Mouse (Mus musculus) neural tube, embryonic 11.5 days (tissue): Measurements from ENCODE around the gene Zfp217. TPM values are rescaled to one million over a fixed set of nuclear protein-coding genes. Genes with fewer than 3 reads are reported as not detected.

Experiments used
- ATAC-seq: fragments of 200-750 bp; cut with Nextera tagmentation; 2 replicates; pipeline ENCODE4 v1.8.0; 2017; ENCODE audit warnings: moderate number of reproducible peaks, mild to moderate bottlenecking, moderate TSS enrichment, moderate library complexity; ENCODE audit not compliant: insufficient read depth, low FRiP score, low TSS enrichment
- DNase-seq: peaks from one replicate; pipeline ENCODE4 v3.0.0-alpha.2; 2015; ENCODE audit warnings: low spot score
- H3K27ac ChIP-seq: fragments of 300-500 bp; sonication (generic); 2 replicates; pipeline ENCODE4 v1.5.1; 2014; ENCODE audit warnings: low read depth, mild to moderate bottlenecking, low read length
- H3K27me3 ChIP-seq: fragments of 300-500 bp; sonication (generic); 2 replicates; pipeline ENCODE4 v1.6.1; 2014; ENCODE audit warnings: mild to moderate bottlenecking, low read length, mixed read lengths; ENCODE audit not compliant: control insufficient read depth, insufficient read depth
- H3K36me3 ChIP-seq: fragments of 300-500 bp; sonication (generic); 2 replicates; pipeline ENCODE4 v1.6.1; 2014; ENCODE audit warnings: mild to moderate bottlenecking, low read length, moderate library complexity, mixed read lengths; ENCODE audit not compliant: control insufficient read depth, insufficient read depth
- H3K4me1 ChIP-seq: fragments of 300-500 bp; sonication (generic); 2 replicates; pipeline ENCODE4 v1.6.1; 2014; ENCODE audit warnings: low read length, mixed read lengths; ENCODE audit not compliant: control insufficient read depth, insufficient read depth
- H3K4me2 ChIP-seq: fragments of 300-500 bp; sonication (generic); 2 replicates; pipeline ENCODE4 v1.6.1; 2014; ENCODE audit warnings: low read depth, mild to moderate bottlenecking, moderate library complexity
- H3K4me3 ChIP-seq: fragments of 300-500 bp; sonication (generic); 2 replicates; pipeline ENCODE4 v1.5.1; 2014; ENCODE audit warnings: low read depth, low read length
- H3K9ac ChIP-seq: fragments of 300-500 bp; sonication (generic); 2 replicates; pipeline ENCODE4 v1.6.1; 2014; ENCODE audit warnings: mild to moderate bottlenecking, low read length
- H3K9me3 ChIP-seq: fragments of 300-500 bp; sonication (generic); 2 replicates; pipeline ENCODE4 v1.6.1; 2016; ENCODE audit warnings: low read length; ENCODE audit not compliant: control insufficient read depth
- WGBS: fragments of 180-500 bp; shearing (Covaris S2); extraction: QIAGEN DNeasy Blood & Tissue Kit; methylation state at CpG from one replicate; pipeline ENCODE4 v1.1.7; 2014; 5-methylcytosine and 5-hydroxymethylcytosine counted together
- polyA plus RNA-seq: library from polyadenylated mRNA; unstranded; fragments of >200 nt; fragmentation: Nextera tagmentation; extraction: Ambion mirVana; gene quantifications from 2 replicates; pipeline ENCODE4 v1.2.1, GENCODE M21; 2014

The Zfp217 gene
- polyA plus RNA-seq, 1 experiment from 2014 or later, result 3.5 TPM

DNA sequence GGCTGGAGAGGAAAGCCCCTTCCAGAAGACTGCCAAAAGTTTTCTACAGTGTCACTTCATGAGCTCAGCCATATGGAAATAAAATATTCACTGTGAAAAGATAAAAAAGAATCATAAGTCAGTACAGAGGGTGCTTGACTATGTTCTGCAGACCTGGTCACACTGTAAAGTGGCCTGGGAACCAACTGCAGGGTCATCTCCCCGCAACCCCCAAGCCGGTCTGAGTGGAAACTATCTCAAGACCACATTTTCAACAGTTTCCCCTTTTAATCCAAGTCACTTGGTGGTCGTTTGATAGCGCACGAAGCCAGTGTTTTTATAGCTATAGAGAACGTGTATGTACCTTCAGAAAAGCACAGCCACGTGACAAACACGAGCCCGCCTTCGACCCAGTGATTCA is 3.6 kb downstream of the Zfp217 start:
- H3K27ac ChIP-seq, result no peak overlapping the region
- no peak overlapping the region for H3K9ac ChIP-seq
- no peaks in the 10 kb centered on the region for H3K9me3 ChIP-seq
- no peak overlapping the region for H3K4me2 ChIP-seq
- H3K27me3 ChIP-seq, result no peaks in the 10 kb centered on the region
- H3K4me1 ChIP-seq, result no peaks in the 10 kb centered on the region
- DNase-seq, result no peak
- WGBS, result 81% methylated on average over 10 of the region's 10 CpGs
- no peak for ATAC-seq
- H3K4me3 ChIP-seq, result no peak overlapping the region
- H3K36me3 ChIP-seq, result no peaks in the 10 kb centered on the region

DNA sequence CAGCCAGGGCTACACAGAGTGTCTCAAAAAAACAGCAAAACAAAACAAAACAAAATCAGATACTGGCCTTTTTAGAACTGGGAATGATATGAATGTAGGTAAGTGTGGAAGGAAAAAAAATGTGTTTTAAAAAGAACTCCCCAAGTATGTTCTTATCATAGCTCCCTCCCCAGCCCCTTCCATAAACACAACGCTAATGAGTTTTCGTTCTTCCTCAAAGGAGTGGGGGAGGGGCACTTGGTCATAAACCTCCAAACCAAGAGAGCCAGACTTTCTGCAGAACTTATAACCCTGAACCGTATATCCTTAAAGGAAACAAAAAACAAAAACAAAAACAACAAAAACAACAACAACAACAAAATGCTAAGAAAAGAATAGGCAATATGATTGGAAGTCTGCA is 4.0 kb downstream of the Zfp217 start:
- Histone ChIP-seq H3K27ac (no peak overlapping the region), H3K27me3 (no peaks in the 10 kb centered on the region), H3K4me3 (no peak overlapping the region), H3K9ac (no peak overlapping the region), H3K4me1 (no peaks in the 10 kb centered on the region), H3K4me2 (no peak overlapping the region), H3K9me3 (no peaks in the 10 kb centered on the region), H3K36me3 (no peaks in the 10 kb centered on the region)
- ATAC-seq (no peak), DNase-seq (no peak)
- 13% methylated on average over 3 of the region's 3 CpGs for WGBS

DNA sequence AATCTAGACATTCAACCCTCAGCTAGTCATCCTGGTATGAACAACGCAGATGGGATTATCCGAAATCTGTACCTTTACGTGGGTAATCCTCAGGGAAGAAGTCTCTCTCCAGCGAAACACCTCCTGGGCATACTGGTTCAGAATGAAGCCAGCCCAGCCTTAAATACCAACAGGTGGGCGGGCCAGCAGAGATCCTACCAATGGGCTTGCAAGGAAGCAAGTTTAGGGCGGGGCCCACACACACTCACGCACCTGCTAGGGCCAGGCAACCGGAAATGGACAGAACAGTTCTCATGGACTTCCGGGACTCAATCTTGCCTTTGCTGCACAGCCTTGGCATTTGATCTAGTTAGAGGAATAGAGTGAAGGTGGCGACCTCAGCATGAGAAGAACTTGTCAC is 5.4 kb downstream of the Zfp217 start:
- Histone ChIP-seq H3K4me3 (no peak overlapping the region), H3K9ac (no peak overlapping the region), H3K9me3 (no peaks in the 10 kb centered on the region), H3K4me1 (no peaks in the 10 kb centered on the region), H3K27me3 (no peaks in the 10 kb centered on the region), H3K36me3 (no peaks in the 10 kb centered on the region), H3K27ac (no peak overlapping the region), H3K4me2 (no peak overlapping the region)
- DNase-seq, result peak; percentile 2
- no peak for ATAC-seq
- WGBS, result 89% methylated on average over 10 of the region's 10 CpGs

DNA sequence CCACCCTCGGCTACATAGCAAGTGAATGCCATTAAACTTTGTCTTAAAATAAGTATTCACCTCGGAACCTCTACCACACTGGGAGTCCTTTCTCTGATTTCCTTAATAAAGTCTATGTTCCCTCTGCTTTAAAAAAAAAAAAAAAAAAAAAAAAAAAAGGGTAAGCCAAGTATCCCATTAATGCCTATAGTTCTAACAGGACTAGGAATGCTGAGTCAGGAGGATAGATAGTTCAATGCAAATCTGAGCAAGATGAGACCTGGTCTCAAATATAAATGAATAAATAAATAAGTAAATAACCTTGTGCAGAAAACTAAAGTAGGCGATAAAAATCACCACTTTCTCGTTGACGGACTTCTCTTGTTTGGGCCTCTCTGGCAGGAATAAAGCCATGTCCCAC is 6.4 kb downstream of the Zfp217 start:
- H3K9me3 ChIP-seq, result no peaks in the 10 kb centered on the region
- no peaks in the 10 kb centered on the region for H3K27me3 ChIP-seq
- H3K36me3 ChIP-seq, result no peaks in the 10 kb centered on the region
- no peak for ATAC-seq
- H3K4me1 ChIP-seq, result no peaks in the 10 kb centered on the region
- H3K27ac ChIP-seq, result no peak overlapping the region
- no peak overlapping the region for H3K4me3 ChIP-seq
- H3K4me2 ChIP-seq, result no peak overlapping the region
- no peak for DNase-seq
- H3K9ac ChIP-seq, result no peak overlapping the region
- 92% methylated on average over 5 of the region's 5 CpGs for whole genome bisulfite sequencing

DNA sequence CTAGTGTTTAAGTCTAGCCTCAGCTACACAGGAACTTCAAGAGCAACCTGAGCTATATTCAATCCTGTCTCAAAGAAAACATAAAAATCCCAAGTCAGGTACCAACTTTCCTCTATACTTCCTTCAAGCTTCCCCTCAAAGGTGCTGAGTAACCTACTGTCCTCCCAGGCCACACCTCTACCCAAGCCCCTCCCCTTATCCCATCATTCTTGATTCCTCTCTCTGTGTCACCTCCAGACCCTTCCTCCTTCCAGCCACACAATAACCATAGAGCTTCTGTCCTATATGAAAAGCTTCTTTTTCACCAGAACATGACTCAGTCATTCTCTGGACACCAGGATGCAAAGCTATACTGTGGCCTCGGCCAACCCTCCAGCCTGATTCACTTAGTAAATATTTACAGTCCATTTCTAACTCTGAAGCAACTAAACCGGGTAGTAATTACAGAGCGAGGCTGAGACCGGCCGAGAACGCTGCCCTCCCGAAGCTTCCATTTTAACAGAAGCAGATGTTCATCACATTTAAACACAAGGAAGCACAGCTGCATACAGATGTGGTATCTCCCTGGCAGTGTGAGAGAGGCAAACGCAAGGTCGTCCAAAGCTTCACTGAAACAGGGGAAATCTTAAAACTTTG is 8.4 kb downstream of the Zfp217 start:
- Histone ChIP-seq H3K36me3 (no peaks in the 10 kb centered on the region), H3K27ac (no peak overlapping the region), H3K4me1 (no peaks in the 10 kb centered on the region), H3K4me3 (no peak overlapping the region), H3K27me3 (no peaks in the 10 kb centered on the region), H3K4me2 (no peak overlapping the region), H3K9ac (no peak overlapping the region), H3K9me3 (no peaks in the 10 kb centered on the region)
- no peak for ATAC-seq
- WGBS, result 68% methylated on average over 9 of the region's 9 CpGs
- no peak for DNase-seq

DNA sequence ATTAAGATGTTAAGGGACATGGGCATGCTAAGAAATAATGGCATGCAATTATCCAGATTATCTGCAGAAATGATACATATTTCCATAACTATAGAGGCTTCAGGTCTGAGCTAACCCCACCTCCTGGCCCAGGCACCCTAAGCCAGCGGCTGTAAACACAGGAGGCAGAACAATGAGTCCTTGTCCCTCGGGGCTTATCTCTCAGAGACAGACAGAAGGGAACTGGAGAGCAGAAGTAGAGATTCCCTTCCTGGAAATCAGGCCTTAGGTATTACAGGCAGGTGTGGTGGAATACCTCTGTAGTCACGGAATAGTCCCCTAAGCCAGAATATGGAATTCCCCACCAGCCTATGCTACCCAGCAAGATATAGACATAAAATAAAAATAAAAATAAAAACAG is 11.0 kb downstream of the Zfp217 start:
- Histone ChIP-seq H3K36me3 (no peaks in the 10 kb centered on the region), H3K4me3 (no peak overlapping the region), H3K4me2 (no peak overlapping the region), H3K27ac (no peak overlapping the region), H3K27me3 (no peaks in the 10 kb centered on the region), H3K9ac (no peak overlapping the region), H3K4me1 (no peaks in the 10 kb centered on the region), H3K9me3 (no peaks in the 10 kb centered on the region)
- 44% methylated on average over 3 of the region's 3 CpGs for WGBS
- no peak for DNase-seq
- ATAC-seq, result no peak

DNA sequence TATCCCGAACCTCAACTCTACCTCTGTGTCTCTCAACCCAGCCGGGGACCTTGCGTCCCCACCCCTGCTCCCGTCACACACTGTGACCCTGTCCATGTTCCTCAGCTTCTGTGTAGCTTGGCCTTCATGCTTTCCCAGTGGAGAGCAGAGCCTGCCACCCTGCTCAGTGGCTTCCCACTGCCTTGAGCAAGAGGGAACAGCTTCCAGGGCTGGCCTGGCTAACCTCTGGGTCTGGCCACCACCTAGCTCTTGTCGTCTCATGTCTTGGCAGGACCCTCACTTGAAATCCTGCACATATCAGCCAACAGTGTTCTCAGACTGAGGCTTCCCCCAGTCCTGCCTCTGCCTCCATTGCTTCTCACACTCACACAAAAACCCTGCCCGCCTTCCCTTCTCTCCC is 12.1 kb downstream of the Zfp217 start:
- no peaks in the 10 kb centered on the region for H3K9me3 ChIP-seq
- H3K27ac ChIP-seq, result no peak overlapping the region
- H3K4me2 ChIP-seq, result no peak overlapping the region
- no peak overlapping the region for H3K4me3 ChIP-seq
- H3K9ac ChIP-seq, result no peak overlapping the region
- H3K36me3 ChIP-seq, result no peaks in the 10 kb centered on the region
- 91% methylated on average over 6 of the region's 6 CpGs for WGBS
- no peaks in the 10 kb centered on the region for H3K27me3 ChIP-seq
- ATAC-seq (no peak), DNase-seq (no peak)
- H3K4me1 ChIP-seq, result no peaks in the 10 kb centered on the region

DNA sequence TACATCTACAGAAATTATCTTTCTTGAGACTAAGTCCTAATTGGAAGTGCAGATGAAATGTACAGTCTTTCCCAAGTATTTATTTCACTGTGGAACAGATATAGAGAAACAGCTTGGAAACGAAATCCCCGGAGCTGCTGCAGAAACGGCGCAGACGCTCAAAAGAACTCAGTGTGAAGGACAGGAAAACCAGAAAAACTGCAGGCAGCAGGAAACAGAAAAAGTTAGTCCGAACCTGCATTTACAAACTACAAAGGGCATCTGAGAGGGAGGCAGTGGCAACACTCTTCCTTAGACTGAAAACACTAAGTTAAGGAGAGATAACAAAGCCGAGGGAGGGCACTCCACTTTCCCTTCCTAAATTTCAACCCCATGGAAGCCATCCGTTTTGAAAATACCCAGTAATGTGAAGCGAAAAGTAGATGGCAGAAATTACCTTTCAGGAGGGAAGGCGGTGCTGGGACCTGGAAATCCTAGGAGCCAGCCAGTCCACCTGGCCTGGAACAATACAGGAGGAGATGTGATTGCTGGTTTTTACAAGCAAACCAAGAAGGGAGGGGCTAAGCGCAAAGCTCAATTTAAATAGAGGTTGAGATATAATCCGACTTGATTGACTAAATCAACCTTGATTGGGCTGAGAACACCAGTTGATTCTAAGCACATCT is 13.7 kb downstream of the Zfp217 start:
- Histone ChIP-seq H3K9me3 (no peaks in the 10 kb centered on the region), H3K4me3 (no peak overlapping the region), H3K27ac (no peak overlapping the region), H3K4me2 (no peak overlapping the region), H3K9ac (no peak overlapping the region), H3K27me3 (no peaks in the 10 kb centered on the region), H3K36me3 (no peaks in the 10 kb centered on the region), H3K4me1 (0 out of 2 replicates have a peak, but pooled peaks cover 1% of the 10 kb centered on the region)
- 11% methylated on average over 12 of the region's 12 CpGs for WGBS
- DNase-seq (no peak), ATAC-seq (no peak)

DNA sequence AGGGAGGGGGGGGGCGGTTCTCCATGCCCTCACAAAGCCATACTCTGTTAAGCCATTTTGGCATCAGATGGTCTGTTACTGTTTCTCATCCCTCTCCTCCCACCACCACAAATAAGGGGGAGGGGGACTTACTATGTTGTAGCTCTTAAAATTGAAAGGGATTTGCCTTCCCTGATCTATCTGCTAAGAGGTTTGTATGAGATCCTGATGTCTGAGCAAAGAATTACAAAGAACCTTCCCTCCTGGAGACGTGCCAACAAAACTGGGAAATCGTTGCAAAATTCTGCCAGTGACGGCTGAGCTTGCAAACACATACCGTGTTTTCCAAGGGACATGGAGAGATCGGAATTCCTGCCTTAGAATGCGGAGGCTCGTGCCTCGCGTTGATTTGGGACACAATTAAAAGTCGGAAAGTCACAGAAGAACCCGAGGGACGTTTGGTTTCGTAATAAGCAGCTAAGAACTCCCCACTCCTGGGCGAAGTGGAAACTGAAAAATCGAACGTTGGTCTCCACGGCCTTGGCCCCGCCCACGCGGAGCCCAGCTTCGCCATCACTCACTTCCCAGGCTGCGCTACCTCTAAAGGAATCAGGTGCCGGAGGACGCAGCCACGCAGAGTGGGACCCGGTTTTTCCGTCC is 14.7 kb downstream of the Zfp217 start:
- ATAC-seq (no peak), DNase-seq (peak; percentile 71)
- Histone ChIP-seq H3K9me3 (no peaks in the 10 kb centered on the region), H3K9ac (peak overlapping the region; percentile 53), H3K27me3 (no peaks in the 10 kb centered on the region), H3K4me2 (peak overlapping the region; percentile 60), H3K36me3 (no peaks in the 10 kb centered on the region), H3K27ac (no peak overlapping the region), H3K4me3 (peak overlapping the region; percentile 37), H3K4me1 (peaks cover 8% of the 10 kb centered on the region; the same call in 1 of the 2 replicates)
- WGBS, result under 1% methylated on average over 28 of the region's 28 CpGs
